Mouse (Mus musculus) layer of hippocampus, adult 2 months (tissue): Measurements from ENCODE around the gene Galnt9. TPM values are rescaled to one million over a fixed set of nuclear protein-coding genes. Genes with fewer than 3 reads are reported as not detected.

Experiments used
- DNase-seq, 2 experiments: peaks; one replicate each; pipeline ENCODE4 v3.0.0; 2022; ENCODE audit warnings: low spot score in 2 of 2
- H3K27ac ChIP-seq: fragments of 200-600 bp; 2 replicates; pipeline ENCODE4 v1.8.1; 2022
- H3K4me3 ChIP-seq: fragments of 200-600 bp; 2 replicates; pipeline ENCODE4 v1.8.1; 2022; ENCODE audit warnings: mild to moderate bottlenecking
- CTCF ChIP-seq: fragments of 200-600 bp; conservative IDR thresholded peaks from 2 replicates; pipeline ENCODE4 v1.8.1; 2022; ENCODE audit warnings: antibody characterized with exemption, mild to moderate bottlenecking, moderate library complexity
- microRNA-seq, 2 experiments: library from miRNA; unstranded; fragments of <30 nt; microRNA quantifications; one replicate each; pipeline ENCODE4 v1.2.0; 2021
- total RNA-seq, 2 experiments: library from RNA; stranded (reverse); gene quantifications; 2 replicates each; pipeline ENCODE4 v1.2.3; 2021

Gene Galnt9
- total RNA-seq, 2 experiments from 2014 or later, result 98.3 to 111 TPM

DNA sequence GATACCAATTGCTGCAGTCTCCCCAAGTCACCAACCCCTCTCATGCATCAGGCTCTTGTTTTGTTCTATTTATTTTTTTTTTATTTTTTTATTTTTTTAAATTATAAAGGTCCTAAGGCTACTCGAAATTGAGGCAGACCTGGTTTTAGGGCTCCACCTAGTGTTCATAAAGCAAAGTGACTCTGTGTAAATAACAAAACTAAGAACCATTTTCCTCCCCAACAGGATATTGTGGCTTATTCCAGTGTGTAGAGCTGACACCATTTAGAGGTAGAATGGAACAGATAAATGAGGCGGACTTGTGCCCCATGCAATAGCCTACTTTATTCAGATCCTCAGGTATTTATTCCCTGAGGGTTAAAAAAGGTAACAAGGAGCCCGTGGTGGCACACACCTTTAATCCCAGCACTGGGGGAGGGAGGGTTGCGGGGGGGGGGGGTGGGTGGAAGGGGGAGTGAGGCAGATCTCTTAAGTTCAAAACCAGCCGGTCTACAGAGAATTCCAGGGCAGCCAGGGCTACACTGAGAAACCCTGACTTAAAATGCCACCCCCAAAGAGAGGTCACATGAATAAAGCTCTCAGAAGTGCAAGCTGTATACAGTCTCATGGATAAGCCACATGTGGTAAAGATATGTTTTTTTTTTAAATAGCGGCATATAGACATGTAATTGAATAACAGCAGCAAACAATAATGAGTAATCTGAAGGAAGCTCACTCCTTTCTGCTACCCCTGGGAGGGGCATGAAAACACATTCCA, 92.0 kb downstream of the Galnt9 start:
- peak; percentile 89 for TF ChIP-seq CTCF
- no peak overlapping the region for H3K27ac ChIP-seq
- DNase-seq, result peak; percentile 27 to 51

GRCm38 (mm10) chr5:110638306-110639074, 94.3 kb downstream of the Galnt9 start:
- no peak overlapping the region for H3K27ac ChIP-seq
- DNase-seq, result no peak
- no peak overlapping the region for H3K4me3 ChIP-seq
- peak; percentile 49 for TF ChIP-seq CTCF

More for the DNA sequence above, 92.0 kb downstream of the Galnt9 start:
- H3K4me3 ChIP-seq, result no peak overlapping the region

GRCm38 (mm10) chr5:110639459-110639858, 95.3 kb downstream of the Galnt9 start:
- peak overlapping the region; percentile 28; the same call in 1 of the 2 replicates for H3K4me3 ChIP-seq
- DNase-seq, result peak; percentile 80 to 84
- peak; percentile 93 for TF ChIP-seq CTCF
- no peak overlapping the region for H3K27ac ChIP-seq

- Histone ChIP-seq H3K27ac (no peak overlapping the region), H3K4me3 (no peak overlapping the region)
- TF ChIP-seq CTCF, result no peak
- no peak for DNase-seq
These were observed 102.2 kb downstream of the Galnt9 start for GRCm38 (mm10) chr5:110646377-110646776.

DNA sequence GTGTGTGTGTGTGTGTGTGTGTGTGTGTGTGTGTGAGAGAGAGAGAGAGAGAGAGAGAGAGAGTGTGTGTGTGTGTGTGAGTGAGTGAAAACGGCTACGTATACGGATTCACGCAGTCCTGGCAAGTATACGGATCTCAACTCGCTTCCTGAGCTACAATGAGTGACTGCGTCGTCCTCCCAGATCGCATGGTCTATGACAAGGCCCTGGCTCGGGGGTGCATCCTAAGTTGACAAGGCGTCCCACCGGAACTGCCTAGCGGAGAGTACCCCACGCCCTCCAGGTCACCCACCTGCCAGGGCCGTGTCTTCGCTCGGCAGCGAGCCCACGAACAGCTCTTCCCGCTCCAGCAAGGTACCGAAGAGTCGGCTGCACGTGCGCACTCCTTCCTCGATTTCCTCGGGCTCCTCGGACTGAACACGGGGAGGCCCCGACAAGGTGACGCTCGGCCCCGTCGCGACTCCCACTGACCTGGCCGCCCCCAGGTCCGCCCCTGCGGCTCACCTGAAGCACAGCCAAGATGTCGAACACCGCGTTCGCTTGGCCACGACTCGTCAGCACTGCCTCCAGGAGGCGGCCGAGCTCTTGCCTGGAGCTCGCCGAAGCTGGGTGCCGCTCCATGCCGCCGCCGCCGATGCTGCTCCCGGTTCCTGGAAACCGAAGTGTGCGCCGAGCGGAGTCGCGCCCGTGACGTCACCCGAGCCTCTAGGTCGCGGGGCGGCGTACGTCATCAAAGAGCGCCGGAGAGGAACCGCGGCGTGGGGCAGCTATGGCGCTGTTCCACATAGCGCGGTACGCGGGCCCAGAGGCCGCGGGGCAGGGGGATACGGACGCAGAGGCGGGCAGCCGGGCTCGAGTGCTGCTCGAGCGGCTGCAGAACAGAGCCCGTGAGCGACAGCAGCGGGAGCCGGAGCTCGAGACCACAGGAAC, 108.8 kb downstream of the Galnt9 start, which contains the start of the genes Noc4l and Ddx51:
TSS of gene Noc4l (minus strand) at position 699 of the 930 bp plus-strand sequence.
TSS of gene Ddx51 (plus strand) at position 733 of the 930 bp plus-strand sequence.
- H3K27ac ChIP-seq, result peak within 1 kb of the TSS; percentile 73
- H3K4me3 ChIP-seq, result peak within 1 kb of the TSS; percentile 97
- DNase-seq, result peak; percentile 91 to 97
- peak; percentile 26; the same call in 1 of the 2 replicates for TF ChIP-seq CTCF

- DNase-seq, result no peak
- Histone ChIP-seq H3K4me3 (peak overlapping the region; percentile 97), H3K27ac (peak overlapping the region; percentile 73)
- no peak for TF ChIP-seq CTCF
These were observed 109.5 kb downstream of the Galnt9 start for GRCm38 (mm10) chr5:110653686-110654085.

DNA sequence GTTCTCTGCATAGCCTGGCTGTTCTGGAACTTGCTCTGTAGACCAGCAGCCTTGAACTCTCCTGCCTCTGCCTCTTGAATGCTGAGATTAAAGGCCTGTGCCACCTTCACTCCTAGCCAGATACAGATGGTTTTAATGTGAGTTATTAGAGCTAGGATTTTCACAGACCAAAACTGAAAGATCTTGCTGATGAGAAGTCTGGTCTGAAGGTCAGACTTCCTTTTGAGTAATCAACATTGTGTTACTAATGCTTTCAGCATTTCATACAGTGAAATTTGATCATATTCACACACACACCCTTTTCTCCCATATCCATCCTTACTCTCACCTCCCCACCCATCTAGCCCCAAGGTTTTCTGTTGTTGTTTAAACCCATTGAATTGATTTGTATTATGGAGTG, 115.5 kb downstream of the Galnt9 start:
- H3K4me3 ChIP-seq, result no peak overlapping the region
- no peak for TF ChIP-seq CTCF
- no peak for DNase-seq
- no peak overlapping the region for H3K27ac ChIP-seq

DNA sequence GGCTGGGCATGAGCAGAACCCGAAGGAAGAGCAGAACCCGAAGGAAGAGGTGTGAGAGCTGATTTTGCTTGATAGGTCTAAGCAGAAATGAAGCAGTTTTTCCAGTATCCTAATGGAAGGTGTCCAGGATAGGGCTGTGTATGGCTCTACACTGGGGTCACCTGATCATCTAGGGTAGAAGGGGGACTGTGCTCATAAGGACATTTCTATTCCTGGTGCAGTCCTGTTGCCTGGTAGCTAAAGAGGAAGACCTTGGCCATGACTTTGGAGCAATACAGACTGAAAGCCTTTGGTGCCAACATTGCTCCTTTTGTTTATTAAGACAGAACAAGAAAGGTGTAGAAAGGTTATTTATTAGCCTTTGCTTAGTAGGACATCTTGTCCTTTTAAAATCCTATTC, 119.9 kb downstream of the Galnt9 start:
- Histone ChIP-seq H3K4me3 (no peak overlapping the region), H3K27ac (no peak overlapping the region)
- TF ChIP-seq CTCF, result no peak
- DNase-seq, result no peak

DNA sequence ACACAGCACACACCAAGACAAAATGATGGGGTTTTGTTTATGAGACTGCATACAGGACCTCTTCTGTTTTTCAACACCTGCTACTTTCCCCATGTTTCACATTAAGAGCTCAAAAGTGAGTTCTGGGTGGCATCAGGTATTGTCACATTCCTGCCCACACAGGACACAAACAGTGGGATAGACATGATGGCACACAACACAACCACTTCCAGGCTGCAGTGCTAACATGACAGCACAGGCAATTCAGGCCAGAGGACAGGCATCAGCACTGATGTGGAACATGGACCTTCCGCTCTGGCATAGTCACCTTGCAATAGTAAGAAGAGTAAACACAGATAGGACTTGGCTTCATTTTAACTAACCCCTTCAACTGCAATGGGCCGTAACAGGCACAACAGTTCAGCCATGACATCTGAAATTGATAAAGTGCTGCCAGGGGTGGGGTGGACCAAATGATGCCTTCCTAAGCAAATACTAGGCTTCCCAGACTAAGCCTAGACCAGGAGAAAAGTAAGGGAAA, 120.7 kb downstream of the Galnt9 start:
- H3K4me3 ChIP-seq, result no peak overlapping the region
- no peak for TF ChIP-seq CTCF
- no peak overlapping the region for H3K27ac ChIP-seq
- no peak for DNase-seq

GRCm38 (mm10) chr5:110665486-110666121, 121.4 kb downstream of the Galnt9 start:
- peak overlapping the region; percentile 10; the same call in 1 of the 2 replicates for H3K27ac ChIP-seq
- no peak for DNase-seq
- H3K4me3 ChIP-seq, result no peak overlapping the region
- 0 out of 2 replicates have a peak, but pooled peaks have one; percentile 4 for TF ChIP-seq CTCF

Small RNAs within 50 kb of the gene (microRNA-seq; reads per million reads assigned to microRNA genes)
- 2.2 to 3.2 reads per million in 2 experiments for gene Mir7026

Other genes with a start within 250 kb of the Galnt9 start
- gene P2rx2, start 201.1 kb upstream of the Galnt9 start, total RNA-seq, result not detected
- not detected for gene Lrcol1, start 199.6 kb upstream of the Galnt9 start, total RNA-seq
- 10 to 100 TPM; 79.9 to 94.0 TPM for gene Fbrsl1, start 95.9 kb upstream of the Galnt9 start, total RNA-seq
- 10 to 100 TPM; 23.4 to 23.8 TPM for gene Noc4l, start 109.1 kb downstream of the Galnt9 start, total RNA-seq
- gene Ddx51, start 109.1 kb downstream of the Galnt9 start, total RNA-seq, result 10 to 100 TPM; 31.2 to 35.0 TPM
- 100 to 1,000 TPM; 104 to 114 TPM for gene Ep400, start 226.4 kb downstream of the Galnt9 start, total RNA-seq
- gene Pus1, start 236.3 kb downstream of the Galnt9 start, total RNA-seq, result 10 to 100 TPM; 19.2 to 19.6 TPM